Mouse (Mus musculus): ENCODE data around the gene Ciapin1. TPM values are rescaled to one million over a fixed set of nuclear protein-coding genes. Genes with fewer than 3 reads are reported as not detected.

Gene Ciapin1
- total and polyA plus RNA-seq, 3 experiments, result 122 to 263 TPM; not detected in 1

GRCm38 (mm10) chr8:94773700-94774171, 64.4 kb downstream of the Ciapin1 start (continued):
- no peak for TF ChIP-seq RAD21 (IDR thresholded peaks at IDR 0.05; ENCODE audit: low read depth, low read length)

- no peaks in the 10 kb centered on the region for H3K9me3 ChIP-seq (replicated peaks; ENCODE audit: insufficient read depth, low read length)
- H3K4me1 ChIP-seq (ENCODE audit: control insufficient read depth in 1 of 2, insufficient read depth in 2 of 2, low read length in 2 of 2), result no peaks in the 10 kb centered on the region
- H3K79me2 ChIP-seq (ENCODE audit: control insufficient read depth, insufficient read depth, low read length, poor library complexity), result no peaks in the 10 kb centered on the region
- no peak overlapping the region for H3K9ac ChIP-seq (ENCODE audit: control insufficient read depth, low read depth, low read length, poor library complexity, severe bottlenecking)
- no peak overlapping the region for H3K4me3 ChIP-seq (ENCODE audit: control insufficient read depth in 1 of 2, insufficient read depth in 1 of 2, low read depth in 2 of 2, low read length in 2 of 2)
- no peak for DNase-seq (ENCODE audit: low read depth, low spot score)
- H3K36me3 ChIP-seq (ENCODE audit: control insufficient read depth in 1 of 2, insufficient read depth in 2 of 2, low read length in 2 of 2), result no peaks in the 10 kb centered on the region
- H3K27me3 ChIP-seq (ENCODE audit: control insufficient read depth in 1 of 2, insufficient read depth in 2 of 2, low read length in 2 of 2), result no peaks in the 10 kb centered on the region
- TF ChIP-seq SIN3A (IDR thresholded peaks at IDR 0.05; ENCODE audit: low read length), result no peak
- TF ChIP-seq GATA1 (IDR thresholded peaks at IDR 0.05; ENCODE audit: low read depth, low read length), result no peak
- no peak for TF ChIP-seq CHD1 (IDR thresholded peaks at IDR 0.05; ENCODE audit: low read depth, low read length)
- TF ChIP-seq NELFE (IDR thresholded peaks at IDR 0.05; ENCODE audit: low read depth, low read length), result no peak
- no peak for TF ChIP-seq USF1 (IDR thresholded peaks at IDR 0.05; ENCODE audit: low read depth, low read length)
- no peak for TF ChIP-seq POLR2AphosphoS2 (IDR thresholded peaks at IDR 0.05; ENCODE audit: low read length)
- no peak for TF ChIP-seq MAX (IDR thresholded peaks at IDR 0.05; ENCODE audit: low read length)
- no peak for TF ChIP-seq MYB (IDR thresholded peaks at IDR 0.05; ENCODE audit: low read depth, low read length)
- TF ChIP-seq MAFK (IDR thresholded peaks at IDR 0.05; ENCODE audit: borderline replicate concordance, low read depth, low read length), result no peak
- TF ChIP-seq SMC3 (IDR thresholded peaks at IDR 0.05; ENCODE audit: low read depth, low read length), result no peak
- no peak for TF ChIP-seq ZMIZ1 (IDR thresholded peaks at IDR 0.05; ENCODE audit: low read depth, low read length)
- TF ChIP-seq TBP (IDR thresholded peaks at IDR 0.05; ENCODE audit: low read depth, low read length), result no peak
- no peak for TF ChIP-seq MAZ (IDR thresholded peaks at IDR 0.05; ENCODE audit: low read depth, low read length)
- no peak for TF ChIP-seq HCFC1 (IDR thresholded peaks at IDR 0.05; ENCODE audit: low read depth, low read length)
- no peak for TF ChIP-seq POLR2AphosphoS5 (IDR thresholded peaks at IDR 0.05; ENCODE audit: borderline replicate concordance, low read depth, low read length)
- no peak for TF ChIP-seq ELF1 (IDR thresholded peaks at IDR 0.05; ENCODE audit: low read depth, low read length)
- TF ChIP-seq EP300 (IDR thresholded peaks at IDR 0.05; ENCODE audit: low read depth in 1 of 2, low read length in 2 of 2), result no peak
- no peak for TF ChIP-seq MXI1 (IDR thresholded peaks at IDR 0.05; ENCODE audit: low read depth, low read length)
- no peak for TF ChIP-seq ZC3H11A (IDR thresholded peaks at IDR 0.05; ENCODE audit: low read depth, low read length)
- no peak overlapping the region for H3K27ac ChIP-seq (ENCODE audit: control insufficient read depth, low read depth, low read length)
These were observed 65.1 kb downstream of the Ciapin1 start for GRCm38 (mm10) chr8:94773048-94773447.

All from MEL (cell line).